Mouse (Mus musculus) retina, embryonic 14.5 days (tissue): ENCODE measurements around the gene Ttll7.

ENCODE experiments used
- DNase-seq: peaks from one replicate; pipeline ENCODE4 v3.0.0-alpha.2; 2015; ENCODE audit warnings: low spot score

Ttll7 gene

DNA sequence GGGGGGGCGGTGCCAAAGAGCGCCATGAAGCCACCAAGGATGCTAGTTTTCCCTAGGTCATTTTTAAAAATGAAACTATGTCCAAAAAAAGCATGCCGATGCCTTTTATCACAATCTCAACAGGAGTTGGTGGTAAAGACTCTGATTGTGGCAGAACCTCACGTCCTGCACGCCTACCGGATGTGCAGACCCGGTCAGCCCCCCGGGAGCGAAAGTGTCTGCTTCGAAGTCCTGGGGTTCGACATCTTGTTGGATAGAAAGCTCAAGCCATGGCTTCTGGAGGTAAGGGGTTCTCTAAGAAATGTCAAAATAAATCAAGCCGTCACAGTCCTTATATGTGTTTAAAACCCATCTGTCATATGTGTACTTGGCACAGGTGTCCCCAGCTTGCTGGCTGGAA, 60.9 kb downstream of the Ttll7 start:
- DNase-seq: no peak

DNA sequence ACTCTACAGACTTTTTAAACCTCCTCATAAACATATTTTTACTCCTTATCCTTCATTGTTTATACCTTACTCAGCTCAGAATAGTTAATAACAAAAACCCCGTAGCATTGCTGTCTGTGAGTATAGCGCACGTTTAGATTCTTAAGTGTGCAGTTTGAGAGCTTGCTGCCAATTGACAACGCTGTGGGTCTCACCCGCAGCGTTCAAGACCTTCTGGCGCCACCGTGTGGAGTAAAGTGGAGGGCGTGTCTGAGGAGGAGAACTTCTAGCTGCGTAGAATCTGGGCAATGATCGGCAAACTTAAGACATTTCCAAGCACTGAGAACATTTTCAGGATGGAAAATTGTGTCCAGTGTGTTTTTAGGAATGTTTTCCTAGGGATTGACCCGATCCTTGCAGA, 62.6 kb downstream of the Ttll7 start:
- peak; percentile 85 for DNase-seq

DNA sequence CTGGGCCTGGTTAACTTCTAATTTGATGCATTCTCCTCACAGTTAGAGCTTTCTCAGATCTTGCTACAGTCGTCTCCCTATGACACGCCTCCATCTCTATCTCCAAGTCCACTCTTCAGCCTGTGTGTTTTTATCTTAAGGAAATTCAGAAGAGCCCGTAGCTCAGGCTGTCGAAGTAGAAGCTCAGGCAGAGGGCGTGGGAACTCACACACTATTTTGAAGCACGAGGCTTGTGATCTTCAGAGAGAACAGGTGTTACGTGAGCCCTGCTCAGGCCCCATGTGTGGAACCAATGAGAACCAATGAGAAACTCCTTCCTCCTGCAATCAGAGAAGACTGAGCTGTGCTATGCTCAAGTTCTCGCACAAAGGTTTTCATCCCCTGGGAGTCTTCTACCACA, 65.7 kb downstream of the Ttll7 start:
- DNase-seq: no peak

DNA sequence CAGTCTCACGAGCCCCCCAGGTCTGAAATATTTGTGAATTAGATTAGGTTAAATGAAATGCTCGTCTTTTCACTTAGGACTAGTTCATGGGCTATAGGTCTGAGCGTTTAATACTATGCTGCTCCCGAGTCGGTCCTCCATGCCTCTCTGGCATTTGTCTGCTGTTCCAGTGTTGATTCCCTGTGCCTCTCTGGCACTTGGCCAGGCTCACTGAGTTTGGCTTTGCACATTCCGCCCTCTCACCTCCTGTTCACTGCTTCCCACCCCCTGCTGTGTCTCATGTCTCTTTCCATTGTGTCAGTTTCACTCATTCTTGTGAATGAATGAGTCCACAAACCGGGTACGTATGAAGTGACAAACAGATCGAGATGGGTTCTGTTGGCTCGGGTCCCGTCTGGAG, 66.2 kb downstream of the Ttll7 start:
- DNase-seq: peak; percentile 9

DNA sequence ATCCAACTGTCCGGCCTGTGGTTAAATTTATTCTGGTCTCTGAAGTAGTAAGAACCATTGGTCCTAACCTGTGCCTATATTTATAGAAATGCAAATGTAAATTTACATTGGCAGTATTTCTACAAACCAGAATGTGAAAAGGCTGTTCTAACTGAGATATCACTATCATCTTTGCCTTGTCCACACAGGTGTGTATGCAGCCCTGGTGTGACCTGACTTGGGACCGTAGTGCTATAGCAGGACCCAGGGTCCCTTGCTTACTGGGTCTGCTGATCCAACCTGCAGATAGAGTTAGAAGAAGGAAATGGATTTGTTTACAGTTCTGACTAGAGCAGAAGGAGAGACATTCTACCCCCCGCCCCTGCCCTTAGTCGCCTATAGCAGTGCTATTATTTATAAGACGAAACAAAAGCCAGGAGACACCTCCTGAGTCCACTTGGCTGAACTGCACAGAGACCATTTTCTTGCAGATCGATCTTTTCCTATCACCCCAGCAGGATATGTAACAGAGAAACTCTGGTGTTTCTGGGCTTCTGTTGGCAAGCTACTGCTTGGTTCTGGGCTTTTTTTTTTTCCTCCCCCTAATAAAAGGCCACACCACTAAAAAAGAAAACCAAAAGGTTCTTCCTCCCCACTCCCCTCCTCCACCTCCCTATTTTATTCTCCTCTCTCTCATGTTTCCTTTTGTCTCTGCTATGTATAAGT, 75.3 kb downstream of the Ttll7 start:
- no peak for DNase-seq

DNA sequence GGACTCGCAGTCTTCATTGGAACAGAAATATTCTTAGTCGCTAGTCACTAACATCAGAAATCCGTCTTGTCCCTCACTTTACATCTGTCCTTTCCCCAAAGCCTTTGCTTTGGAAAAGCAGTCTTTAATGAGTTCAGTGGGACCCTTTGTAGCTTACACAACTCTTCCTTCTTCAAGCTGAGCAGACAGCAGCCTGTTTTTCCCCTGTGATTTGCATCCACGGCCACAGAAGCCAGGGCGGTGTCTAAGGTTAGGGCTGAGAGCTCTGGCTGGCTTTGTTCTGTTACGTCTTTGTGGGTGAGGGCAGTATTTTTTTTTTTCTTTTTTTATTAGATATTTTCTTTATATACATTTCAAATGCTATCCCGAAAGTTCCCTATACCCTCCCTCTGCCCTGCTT, 76.0 kb downstream of the Ttll7 start:
- no peak for DNase-seq

DNA sequence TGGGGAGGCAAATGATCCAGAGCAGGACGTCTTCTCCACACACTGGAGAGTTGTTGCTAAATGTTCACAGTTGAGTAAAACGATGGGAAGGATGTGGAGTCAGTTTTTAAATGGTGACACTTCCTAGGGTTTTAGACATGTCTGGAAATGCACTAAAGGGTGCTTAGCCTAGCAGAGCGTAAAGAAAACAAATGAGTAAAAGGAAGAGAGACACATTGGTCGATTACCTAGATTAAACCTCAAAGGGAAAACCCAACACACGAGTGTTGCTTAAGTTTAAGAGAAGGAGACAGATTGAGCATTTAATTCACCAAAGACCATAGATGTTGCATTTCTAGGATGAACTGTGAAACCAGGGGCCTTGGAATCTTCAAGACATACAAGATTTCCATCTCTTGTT, 76.8 kb downstream of the Ttll7 start:
- DNase-seq: no peak

DNA sequence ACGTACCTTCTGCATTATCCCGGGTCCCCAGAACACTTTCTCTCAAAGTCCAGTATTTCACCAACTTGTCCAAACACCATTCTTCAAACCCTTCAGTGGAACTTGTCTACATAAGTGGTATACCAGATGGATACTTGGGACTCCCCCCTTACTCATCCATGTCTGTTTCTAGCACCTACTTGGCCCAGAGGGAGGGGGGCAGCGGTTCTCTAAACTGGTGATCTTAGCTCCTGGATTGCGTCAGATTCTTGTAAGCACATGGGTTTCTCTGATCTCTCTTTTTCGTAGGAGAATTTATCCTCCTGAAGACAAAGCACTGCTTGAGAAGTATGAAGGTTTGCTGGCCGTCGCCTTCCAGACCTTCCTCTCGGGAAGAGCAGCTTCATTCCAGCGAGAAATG, 79.0 kb downstream of the Ttll7 start:
- DNase-seq: no peak

DNA sequence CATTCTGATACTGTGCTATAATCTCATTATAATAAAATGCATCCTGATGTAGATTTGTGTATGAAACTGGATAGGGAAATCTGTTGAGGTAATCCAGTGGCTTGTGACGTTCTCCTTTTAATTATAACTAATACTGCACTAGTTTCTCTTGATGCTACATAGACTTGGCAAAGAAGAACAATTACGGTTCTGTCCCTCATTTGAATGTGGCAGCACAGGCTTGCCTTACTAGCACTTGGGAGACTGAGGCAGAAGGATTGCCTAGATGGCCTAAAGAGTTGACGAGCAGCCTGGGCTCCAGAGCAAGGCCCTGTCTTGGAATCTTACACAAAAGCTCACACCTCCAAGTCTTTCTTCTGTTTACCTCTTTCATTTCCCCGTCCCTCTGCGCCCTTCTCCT, 80.3 kb downstream of the Ttll7 start:
- DNase-seq: no peak

DNA sequence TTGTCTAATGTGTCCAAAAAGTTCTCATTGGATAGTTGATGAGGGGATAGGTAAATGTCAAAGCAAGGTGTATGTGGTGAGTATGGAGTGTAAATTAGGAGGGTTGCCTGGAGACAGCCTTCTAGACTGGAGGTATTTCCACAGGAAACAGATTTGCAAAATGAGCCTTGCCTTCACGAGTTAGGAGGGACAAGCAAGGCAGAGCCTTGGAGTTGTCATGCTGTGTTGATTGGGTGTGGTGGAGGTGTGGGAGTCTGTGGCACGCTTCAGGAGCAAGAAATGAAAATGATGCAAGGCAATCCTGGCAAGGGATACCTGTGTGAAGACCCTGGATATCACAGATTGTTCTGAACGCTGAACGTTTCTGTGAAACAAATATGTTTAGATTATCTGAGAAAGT, 84.7 kb downstream of the Ttll7 start:
- DNase-seq: no peak

DNA sequence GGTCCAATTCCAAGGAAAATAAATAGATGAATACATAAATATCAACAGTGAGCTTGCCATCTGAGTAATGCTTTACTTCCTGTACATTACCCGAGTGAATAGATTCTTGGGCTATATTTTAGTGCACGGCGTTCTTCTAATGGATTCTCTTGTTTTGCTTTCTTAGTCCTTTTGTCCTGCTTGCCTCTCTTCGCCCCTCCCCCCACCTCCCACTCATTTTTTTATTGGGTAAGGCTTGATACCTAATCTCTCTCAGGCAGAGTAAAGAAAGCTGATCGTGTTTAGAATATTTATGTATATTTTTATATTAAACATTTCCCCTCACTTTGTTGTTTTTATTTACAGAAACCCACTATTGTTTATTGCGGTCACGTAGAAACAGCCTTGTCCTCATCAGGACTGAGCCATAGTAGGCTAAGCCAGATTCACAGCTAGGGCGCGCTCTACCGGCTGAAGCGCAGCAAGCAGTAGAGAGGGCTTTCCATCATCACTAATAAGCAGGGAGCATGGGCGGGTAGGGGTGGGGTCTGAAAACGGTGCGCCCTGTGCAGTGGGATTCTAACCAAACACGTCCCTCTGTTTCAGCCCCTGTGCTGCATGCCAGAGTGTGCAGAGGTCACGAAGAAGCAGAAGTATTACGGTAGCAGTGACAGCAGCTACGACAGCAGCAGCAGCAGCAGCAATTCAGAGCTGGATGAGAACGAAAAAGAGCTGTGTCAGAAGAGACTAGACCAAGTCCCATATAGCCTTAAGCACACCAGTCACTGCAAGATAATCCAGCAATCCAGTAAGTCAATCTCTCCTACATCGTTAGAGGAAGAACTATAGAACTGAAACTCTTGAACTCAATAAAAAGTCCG, 87.5 kb downstream of the Ttll7 start:
- peak; percentile 75 for DNase-seq

DNA sequence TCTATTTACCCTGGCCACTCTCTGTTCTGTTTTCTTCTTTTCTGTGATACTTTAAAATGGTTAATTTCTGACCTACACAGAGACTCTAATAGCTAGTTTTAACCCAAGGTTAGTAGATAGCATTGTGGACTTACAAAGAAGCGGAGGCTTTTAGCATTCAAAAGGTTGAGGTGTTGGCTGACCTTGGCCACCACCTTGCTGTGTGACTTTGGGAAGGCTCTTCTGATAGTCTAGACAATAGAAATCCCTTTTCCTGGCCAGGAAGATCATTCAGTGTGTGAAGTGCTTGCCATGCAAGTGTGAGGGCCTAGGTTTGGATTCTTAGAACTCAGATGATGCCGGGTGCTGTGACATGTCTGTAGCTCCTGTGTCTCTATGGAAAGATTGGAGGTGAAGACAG, 90.9 kb downstream of the Ttll7 start:
- no peak for DNase-seq

DNA sequence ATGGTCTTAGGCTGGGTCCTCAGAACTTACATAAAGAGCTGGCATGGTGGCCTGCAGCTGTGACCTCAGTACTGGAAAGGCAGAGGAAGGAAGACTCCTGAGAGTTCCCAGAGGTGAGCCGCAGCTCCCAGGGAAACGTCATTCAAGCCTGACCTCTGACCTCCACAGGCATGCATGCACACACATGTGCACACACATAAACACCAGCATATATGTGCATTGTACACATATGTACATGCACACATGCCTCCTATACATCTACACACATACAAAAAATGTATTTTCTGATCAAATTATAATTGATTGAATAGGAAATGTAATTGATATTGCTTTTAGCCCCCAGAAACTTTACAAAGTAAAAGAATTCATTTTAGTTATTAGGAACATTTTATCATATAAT, 93.2 kb downstream of the Ttll7 start:
- DNase-seq: no peak

DNA sequence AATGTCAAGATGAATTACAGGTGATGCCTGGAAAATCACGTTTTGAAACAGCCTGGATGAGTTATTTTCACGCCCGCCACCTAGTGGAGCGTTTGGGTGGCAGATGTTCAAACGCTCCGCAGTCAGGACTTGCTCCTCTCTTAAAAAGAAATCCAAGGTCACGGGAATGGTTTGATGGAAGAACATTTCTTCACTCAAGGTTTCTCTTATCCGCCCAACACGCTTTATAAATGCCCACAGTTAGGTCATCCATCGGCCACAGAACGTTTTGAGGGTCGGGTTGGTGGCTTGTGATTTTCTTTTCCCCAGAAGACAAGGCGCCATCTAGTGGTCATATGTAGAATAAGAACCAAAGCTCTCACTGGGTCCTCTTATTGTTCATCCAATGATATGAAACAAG, 93.7 kb downstream of the Ttll7 start:
- peak; percentile 89 for DNase-seq

DNA sequence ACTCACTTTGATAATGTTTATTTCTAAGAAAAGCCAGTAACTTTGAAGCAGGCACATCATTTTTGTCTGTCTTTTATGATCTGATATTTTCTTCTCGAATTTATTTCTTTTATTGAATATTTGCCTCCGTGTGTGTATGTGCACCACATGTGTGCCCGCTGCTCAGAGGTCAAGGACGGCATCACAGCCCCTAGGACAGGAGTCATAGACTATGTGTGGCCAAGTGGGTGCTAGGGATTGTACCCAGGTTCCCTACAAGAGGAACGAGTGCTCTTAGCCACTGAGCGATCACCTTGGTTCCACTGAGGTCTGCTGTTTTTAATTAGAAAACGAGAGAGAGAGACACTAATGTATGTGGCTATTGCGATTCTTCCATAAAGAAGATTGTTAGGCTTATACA, 94.5 kb downstream of the Ttll7 start:
- no peak for DNase-seq

DNA sequence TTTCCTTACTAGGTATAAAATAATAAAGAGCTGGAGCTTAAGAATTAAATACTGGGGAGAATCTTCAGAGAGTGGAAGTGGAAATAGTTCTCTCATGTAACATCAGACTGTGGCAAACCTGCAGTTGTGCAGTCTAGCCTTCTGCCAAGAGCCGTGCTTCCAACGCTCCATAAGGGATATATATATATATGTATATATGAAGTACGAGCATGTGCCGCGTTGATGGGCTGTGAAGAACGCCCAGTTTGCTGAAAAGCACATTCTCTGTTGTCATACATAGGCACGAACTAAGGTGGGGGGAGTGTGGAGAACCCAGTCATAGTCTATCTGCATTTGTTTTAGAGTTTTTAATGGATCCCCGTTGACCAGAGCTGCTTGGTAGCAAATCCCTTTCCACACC, 104.6 kb downstream of the Ttll7 start:
- no peak for DNase-seq

DNA sequence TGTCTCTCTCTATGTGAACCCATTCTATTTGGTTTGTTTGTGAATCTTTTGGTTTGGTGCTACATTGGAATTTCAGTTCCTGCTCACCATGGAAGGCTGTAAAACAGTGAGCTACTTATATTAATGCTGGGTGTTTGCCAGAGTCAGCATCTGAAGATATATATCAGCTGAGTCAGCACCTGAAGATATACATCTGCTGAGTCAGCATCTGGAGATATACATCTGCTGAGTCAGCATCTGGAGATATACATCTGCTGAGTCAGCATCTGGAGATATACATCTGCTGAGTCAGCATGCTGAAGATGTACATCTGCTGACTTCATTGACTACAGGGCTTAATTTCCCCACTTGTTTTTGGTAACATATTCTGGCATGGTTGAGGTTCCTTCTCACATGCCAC, 110.7 kb downstream of the Ttll7 start:
- DNase-seq: no peak

DNA sequence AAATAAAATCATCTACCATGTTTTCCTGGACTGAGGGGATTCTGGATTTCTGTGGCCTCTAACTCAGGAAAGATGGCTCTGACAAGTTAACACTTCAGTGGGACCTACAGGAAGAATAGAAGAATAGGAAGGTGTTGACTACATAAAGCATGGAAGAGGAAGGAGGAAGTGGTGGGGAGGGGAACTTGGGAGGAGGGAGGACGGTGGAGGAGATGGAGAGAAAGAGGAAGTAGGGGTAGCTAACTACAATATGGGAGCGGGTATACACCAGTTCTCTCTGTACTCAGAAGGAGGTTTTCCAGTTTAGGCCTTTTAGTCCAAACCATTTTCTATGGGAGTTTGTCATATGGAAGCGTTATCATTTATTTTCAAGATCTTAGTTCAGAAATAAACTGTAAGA, 112.2 kb downstream of the Ttll7 start:
- no peak for DNase-seq

DNA sequence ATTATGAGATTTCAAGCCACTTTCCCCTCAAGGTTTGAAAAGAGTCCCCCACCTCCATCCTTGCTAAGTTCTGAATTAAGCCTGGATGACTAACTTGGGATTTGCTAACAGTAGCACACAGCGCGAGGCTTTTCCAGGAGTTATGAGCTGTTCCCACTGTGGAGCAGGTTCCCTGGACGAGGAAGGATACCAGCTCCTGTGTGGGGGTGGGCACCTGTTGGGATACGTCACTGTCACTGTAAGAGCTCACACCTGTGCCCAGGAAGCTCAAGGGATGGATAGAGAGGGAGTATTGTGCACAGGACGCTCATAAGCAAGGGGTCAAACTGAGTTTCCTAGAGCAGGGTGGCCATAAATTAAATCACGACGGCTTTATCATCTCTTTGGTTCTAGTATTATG, 115.1 kb downstream of the Ttll7 start:
- DNase-seq: no peak

DNA sequence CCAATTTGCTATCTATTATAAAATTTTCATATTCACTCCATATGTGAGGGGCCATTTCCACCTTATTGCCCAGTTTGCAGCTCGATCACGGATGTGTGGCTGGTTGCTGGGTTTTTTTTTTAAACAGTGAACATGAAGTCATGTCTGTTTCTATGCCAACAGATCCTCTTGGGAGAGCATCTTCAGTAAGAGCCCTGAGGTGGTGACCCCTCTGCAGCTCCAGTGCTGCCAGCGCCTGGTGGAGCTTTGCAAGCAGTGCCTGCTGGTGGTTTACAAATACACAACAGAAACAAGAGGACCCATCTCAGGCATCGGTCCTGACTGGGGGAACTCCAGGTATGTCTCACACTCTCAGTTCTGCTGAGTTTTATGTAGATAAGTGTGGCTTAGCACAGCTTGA, 115.7 kb downstream of the Ttll7 start:
- peak; percentile 22 for DNase-seq

DNA sequence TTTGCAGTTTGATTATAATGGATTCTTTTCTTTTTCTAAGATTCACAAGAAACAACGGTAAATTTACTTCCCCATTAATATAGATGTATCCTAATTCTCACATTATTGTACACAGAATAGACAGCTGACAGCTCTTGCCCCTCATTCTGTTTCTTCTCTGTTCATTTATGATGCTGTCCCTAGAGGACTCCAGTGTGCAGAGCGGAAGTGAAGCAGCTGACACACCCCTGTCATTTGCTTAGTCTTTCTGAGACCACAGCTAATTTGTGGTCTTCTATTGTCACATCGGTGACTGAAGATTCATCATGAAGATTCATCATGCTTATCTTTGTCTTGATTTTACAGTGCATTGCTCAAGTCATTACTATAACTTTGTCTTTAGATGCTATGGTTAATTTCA, 126.1 kb downstream of the Ttll7 start:
- DNase-seq: peak; percentile 43

DNA sequence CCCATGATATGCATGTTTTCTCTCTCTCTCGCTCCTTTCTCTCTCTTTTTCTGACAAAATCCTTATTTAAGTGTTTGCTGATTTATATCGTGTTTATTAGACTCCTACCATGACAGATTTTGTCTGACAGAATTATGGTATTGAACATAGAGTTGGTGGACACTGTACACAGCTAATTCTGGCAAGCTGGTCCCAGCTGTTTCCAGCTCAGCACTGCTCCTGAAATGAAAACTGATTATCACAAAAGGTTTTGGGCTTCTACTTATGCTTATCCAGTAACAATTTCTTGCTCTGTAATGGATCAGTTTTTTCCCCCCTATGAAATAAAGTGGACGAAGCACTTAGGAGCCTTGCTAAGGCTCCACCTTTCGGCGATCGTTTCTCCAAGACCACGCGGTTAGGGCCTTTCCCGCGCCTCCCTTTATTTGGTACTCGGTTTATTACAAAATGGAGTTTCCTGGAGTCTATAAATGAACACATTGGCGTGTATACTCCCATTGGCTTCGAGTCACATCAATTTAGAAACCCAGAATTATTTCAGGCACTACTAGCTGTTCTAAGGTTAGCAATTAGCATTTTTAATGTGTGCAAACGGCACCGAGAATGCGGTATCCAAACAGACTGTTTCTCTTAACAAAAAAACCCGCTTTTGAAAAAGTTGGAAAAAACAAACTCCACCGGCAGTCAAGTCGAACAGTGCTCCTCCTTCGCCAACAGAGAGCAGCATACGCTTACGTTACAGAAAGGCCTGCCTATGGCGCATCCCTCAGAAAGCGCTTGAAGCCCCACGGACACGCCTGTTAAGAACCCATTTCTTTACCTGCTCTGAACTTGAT, 141.9 kb downstream of the Ttll7 start:
- peak; percentile 74 for DNase-seq
